Mouse (Mus musculus) myocyte (in vitro differentiated cells): ENCODE results near the gene Fyn.

Experiments
- CEBPB ChIP-seq: IDR thresholded peaks from 2 replicates; pipeline ENCODE4 v1.6.1; 2011; ENCODE audit warnings: mild to moderate bottlenecking, moderate library complexity; ENCODE audit not compliant: poor library complexity, insufficient read depth, severe bottlenecking
- E2F4 ChIP-seq: IDR thresholded peaks from one replicate; pipeline ENCODE4 v1.6.1; 2011; ENCODE audit warnings: mild to moderate bottlenecking, control low read depth, moderate library complexity; ENCODE audit not compliant: insufficient read depth
- MAX ChIP-seq: IDR thresholded peaks from one replicate; pipeline ENCODE4 v1.6.1; 2011; ENCODE audit warnings: low read depth, mild to moderate bottlenecking, control low read depth
- MYOD1 ChIP-seq, 3 experiments: IDR thresholded peaks; one replicate each; pipeline ENCODE4 v1.6.1; 2011; ENCODE audit warnings: control low read depth in 2 of 3, low read depth in 2 of 3, mild to moderate bottlenecking in 2 of 3, moderate library complexity in 1 of 3; ENCODE audit not compliant: insufficient read length in 2 of 3, control insufficient read depth in 1 of 3
- MYOG ChIP-seq, 3 experiments: IDR thresholded peaks; one replicate each; pipeline ENCODE4 v1.6.1; 2011; ENCODE audit warnings: control low read depth in 2 of 3, low read depth in 2 of 3, mild to moderate bottlenecking in 2 of 3; ENCODE audit not compliant: insufficient read length in 2 of 3, control insufficient read depth in 1 of 3, insufficient read depth in 1 of 3
- POLR2A ChIP-seq: IDR thresholded peaks from one replicate; pipeline ENCODE4 v1.6.1; 2011; ENCODE audit warnings: low read depth, mild to moderate bottlenecking, control low read depth, moderate library complexity; ENCODE audit not compliant: insufficient read length
- POLR2AphosphoS2 ChIP-seq: IDR thresholded peaks from one replicate; pipeline ENCODE4 v1.6.1; 2011; ENCODE audit warnings: low read depth, control low read depth; ENCODE audit not compliant: insufficient read length
- REST ChIP-seq: IDR thresholded peaks from one replicate; pipeline ENCODE4 v1.6.1; 2011; ENCODE audit warnings: mild to moderate bottlenecking, control low read depth, moderate library complexity; ENCODE audit not compliant: insufficient read depth, insufficient read length
- SRF ChIP-seq: IDR thresholded peaks from one replicate; pipeline ENCODE4 v1.6.1; 2011; ENCODE audit warnings: low read depth; ENCODE audit not compliant: control insufficient read depth, insufficient read length
- TCF12 ChIP-seq: IDR thresholded peaks from one replicate; pipeline ENCODE4 v1.6.1; 2011; ENCODE audit warnings: mild to moderate bottlenecking, control low read depth; ENCODE audit not compliant: poor library complexity, insufficient read depth, severe bottlenecking
- USF1 ChIP-seq: IDR thresholded peaks from one replicate; pipeline ENCODE4 v1.6.1; 2011; ENCODE audit warnings: low read depth, mild to moderate bottlenecking, control low read depth, moderate library complexity

- TF ChIP-seq TCF12 (no peak), POLR2AphosphoS2 (no peak), POLR2A (no peak), REST (no peak), MYOD1 (IDR thresholded peaks at IDR 0.05; ENCODE audit: control insufficient read depth in 1 of 3, insufficient read length in 2 of 3, low read depth in 2 of 3) (no peak), USF1 (no peak), CEBPB (no peak), MAX (no peak), SRF (no peak), E2F4 (no peak), MYOG (IDR thresholded peaks at IDR 0.05; ENCODE audit: control insufficient read depth in 1 of 3, insufficient read depth in 1 of 3, insufficient read length in 2 of 3, low read depth in 2 of 3) (no peak)
Observed at GRCm38 (mm10) chr10:39487740-39488415, 119.2 kb downstream of the Fyn start.
